ENCODE assay signal across 14 mouse cellular contexts in the genomic region with DNA sequence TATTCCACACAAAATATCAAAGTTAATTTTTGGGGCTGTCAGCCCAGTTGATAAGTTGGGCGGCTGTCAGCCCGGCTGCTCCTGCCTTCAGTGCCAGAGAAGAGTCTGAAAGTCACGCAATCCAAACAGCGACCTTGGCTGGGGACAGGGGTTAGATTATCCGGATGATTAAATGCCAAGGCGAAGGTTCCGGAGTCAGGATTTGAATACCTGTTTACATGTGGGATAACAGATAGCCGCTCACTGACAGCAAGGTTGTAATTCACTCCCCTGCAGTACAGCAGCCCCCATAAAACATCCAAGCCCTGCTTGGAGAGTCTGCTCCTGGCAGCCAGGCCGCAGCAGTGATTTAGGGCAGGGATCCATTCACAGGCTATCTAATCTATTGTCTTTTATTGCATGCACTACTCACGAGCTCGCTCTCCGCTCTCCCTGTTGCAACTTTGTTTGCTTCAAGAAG.
DNase-seq lines count a peak whose midpoint lies in the region; ATAC-seq and TF ChIP-seq lines count a peak whose summit lies in the region.
"Had no signal": no experiment of that assay in that cellular context is flagged by ENCODE, and none has a peak within 500 bp of the region (broad histone marks: within the 10 kb centered on the region; RNA-seq: fewer than 3 reads in every experiment).

No protein-coding gene starts in this region.

- H3K9ac ChIP-seq in heart, embryonic 11.5 days (ENCODE audit: low read depth, low read length), result no peak overlapping the region
- no peak overlapping the region for H3K9ac ChIP-seq in intestine, postnatal 0 days (ENCODE audit: low read depth, low read length)
- H3K9ac ChIP-seq: embryonic facial prominence, embryonic 13.5 days; limb, embryonic 12.5 days; lung, embryonic 15.5 days had no signal

- no peak overlapping the region for H3K27ac ChIP-seq in heart, embryonic 10.5 days
- H3K27ac ChIP-seq in heart, embryonic 11.5 days (ENCODE audit: low read depth, low read length), result no peak overlapping the region
- H3K27ac ChIP-seq in intestine, postnatal 0 days (ENCODE audit: low read depth, low read length), result no peak overlapping the region
- H3K27ac ChIP-seq: embryonic facial prominence, embryonic 13.5 days; limb, embryonic 12.5 days; lung, embryonic 15.5 days had no signal

- DNase-seq in heart, embryonic 10.5 days (ENCODE audit: low spot score), result peak; percentile 51
- DNase-seq in adrenal gland, adult 2 months, result peak; percentile 90
- DNase-seq in embryo, embryonic 10 days (ENCODE audit: low spot score), result peak; percentile 56
- no peak for DNase-seq in thymus, postnatal 0 days (ENCODE audit: low spot score)
- DNase-seq in lung, adult 18-20 months, result no peak
- DNase-seq in heart, postnatal 14 days, result no peak
- DNase-seq: cerebellum, adult 11-12 months; right cerebral cortex, postnatal 25 days had no signal

- intact Hi-C loops in heart, postnatal 14 days (cut with DNase I), result no loop called here

- H3K4me2 ChIP-seq in heart, embryonic 11.5 days, result no peak overlapping the region
- no peak overlapping the region; the same call in 1 of the 2 replicates for H3K4me2 ChIP-seq in intestine, postnatal 0 days (replicated peaks; ENCODE audit: low read depth)
- H3K4me2 ChIP-seq: embryonic facial prominence, embryonic 13.5 days; limb, embryonic 12.5 days; lung, embryonic 15.5 days; midbrain, embryonic 11.5 days had no signal

- H3K9me3 ChIP-seq in heart, embryonic 10.5 days, result no peaks in the 10 kb centered on the region
- H3K9me3 ChIP-seq in heart, embryonic 11.5 days (replicated peaks; ENCODE audit: control insufficient read depth, low read length), result no peaks in the 10 kb centered on the region
- no peaks in the 10 kb centered on the region for H3K9me3 ChIP-seq in intestine, postnatal 0 days (ENCODE audit: control insufficient read depth)
- H3K9me3 ChIP-seq: embryonic facial prominence, embryonic 13.5 days; limb, embryonic 12.5 days; lung, embryonic 15.5 days had no signal

- no peak overlapping the region for H3K4me3 ChIP-seq in heart, embryonic 10.5 days
- H3K4me3 ChIP-seq in heart, embryonic 11.5 days (ENCODE audit: low read depth, low read length), result no peak overlapping the region
- no peak overlapping the region for H3K4me3 ChIP-seq in intestine, postnatal 0 days (ENCODE audit: low read depth, low read length)
- H3K4me3 ChIP-seq: embryonic facial prominence, embryonic 13.5 days; limb, embryonic 12.5 days; lung, embryonic 15.5 days had no signal

- WGBS in heart, embryonic 10.5 days, result 52% methylated on average over 12 of the region's 12 CpGs
- WGBS in heart, embryonic 11.5 days (ENCODE audit: insufficient replicate concordance), result 46% methylated on average over 12 of the region's 12 CpGs
- 13% methylated on average over 12 of the region's 12 CpGs for WGBS in intestine, postnatal 0 days

- H3K27me3 ChIP-seq in heart, embryonic 10.5 days (ENCODE audit: insufficient read depth, poor library complexity, severe bottlenecking), result peaks cover 26% of the 10 kb centered on the region
- no peaks in the 10 kb centered on the region for H3K27me3 ChIP-seq in heart, embryonic 11.5 days (ENCODE audit: control insufficient read depth, insufficient read depth, low read length)
- H3K27me3 ChIP-seq in intestine, postnatal 0 days (replicated peaks; ENCODE audit: control insufficient read depth, insufficient read depth, low read length), result peaks cover 15% of the 10 kb centered on the region; the same call in 1 of the 2 replicates
- H3K27me3 ChIP-seq: embryonic facial prominence, embryonic 13.5 days had no signal

- H3K4me1 ChIP-seq in heart, embryonic 10.5 days, result peaks cover 7% of the 10 kb centered on the region; the same call in 1 of the 2 replicates
- H3K4me1 ChIP-seq in heart, embryonic 11.5 days (ENCODE audit: control insufficient read depth, insufficient read depth, low read length), result 0 out of 2 replicates have a peak, but pooled peaks cover under 1% of the 10 kb centered on the region
- no peaks in the 10 kb centered on the region for H3K4me1 ChIP-seq in intestine, postnatal 0 days (replicated peaks; ENCODE audit: control insufficient read depth, insufficient read depth, low read length)
- H3K4me1 ChIP-seq: lung, embryonic 15.5 days had no signal

- peak; percentile 25 for TF ChIP-seq CTCF in intestine, postnatal 0 days (IDR thresholded peaks at IDR 0.05; ENCODE audit: low read depth)

- H3K36me3 ChIP-seq in heart, embryonic 10.5 days, result no peaks in the 10 kb centered on the region
- H3K36me3 ChIP-seq in heart, embryonic 11.5 days (ENCODE audit: control insufficient read depth, insufficient read depth, low read length), result no peaks in the 10 kb centered on the region
- H3K36me3 ChIP-seq in intestine, postnatal 0 days (ENCODE audit: control insufficient read depth, insufficient read depth), result no peaks in the 10 kb centered on the region
- H3K36me3 ChIP-seq: embryonic facial prominence, embryonic 13.5 days; limb, embryonic 12.5 days; lung, embryonic 15.5 days had no signal

- no peak for ATAC-seq in heart, embryonic 11.5 days (replicated peaks; ENCODE audit: insufficient number of reproducible peaks, low FRiP score, low TSS enrichment)
- no peak for ATAC-seq in intestine, postnatal 0 days

Comparison
In these comparisons a context has a peak if more than half of its experiments do, and no peak if none do; other contexts are left out.
1. DNase-seq: peak in heart, embryonic 10.5 days (single experiment), adrenal gland, adult 2 months (single experiment) and embryo, embryonic 10 days (single experiment); none in thymus, postnatal 0 days (single experiment), lung, adult 18-20 months (0 of 2) and heart, postnatal 14 days (0 of 2).